Mouse (Mus musculus): ENCODE results near the gene Enpp3.

Gene Enpp3

DNA sequence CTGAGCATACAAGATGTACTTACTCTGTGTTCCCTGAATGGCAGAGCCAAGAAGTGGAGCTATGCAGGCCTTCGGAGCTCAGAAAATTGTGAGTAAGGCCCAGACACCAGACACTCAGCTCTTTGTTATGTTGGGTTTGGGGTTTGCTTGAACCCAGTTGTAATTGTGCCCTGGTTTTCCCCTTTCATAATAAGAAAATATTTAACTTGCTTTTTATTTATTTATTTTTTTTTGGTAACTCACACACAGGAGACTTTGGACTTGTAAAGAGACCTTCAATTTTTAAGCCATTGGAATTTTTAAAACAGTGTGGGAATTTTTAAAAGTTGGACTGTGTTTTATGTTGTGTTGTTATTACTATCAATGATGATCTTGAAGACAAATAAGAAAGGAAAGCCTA, at the start of gene Enpp3:
TSS of gene Enpp3 (minus strand) at position 148 of the 400 bp plus-strand sequence.
- DNase-seq (ENCODE audit: low spot score), result no peak

DNA sequence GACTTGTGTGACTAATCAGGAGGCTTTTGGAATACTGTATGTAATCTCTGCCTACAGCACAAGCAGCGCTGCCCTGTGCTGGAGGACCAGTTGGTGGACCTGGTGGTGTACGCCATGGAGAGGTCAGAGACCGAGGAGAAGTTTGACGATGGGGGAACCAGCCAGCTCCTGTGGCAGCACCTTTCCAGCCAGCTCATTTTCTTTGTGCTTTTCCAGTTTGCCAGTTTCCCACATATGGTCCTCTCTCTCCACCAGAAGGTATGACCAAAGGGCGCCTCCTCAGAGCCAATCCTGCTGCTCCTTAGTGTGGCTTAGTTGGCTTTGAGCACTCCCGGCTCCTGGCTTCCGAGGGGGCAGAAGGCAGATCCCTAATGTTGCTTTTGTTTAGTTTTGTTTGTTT, 45.7 kb upstream of the Enpp3 start:
- DNase-seq (ENCODE audit: low spot score), result no peak

DNA sequence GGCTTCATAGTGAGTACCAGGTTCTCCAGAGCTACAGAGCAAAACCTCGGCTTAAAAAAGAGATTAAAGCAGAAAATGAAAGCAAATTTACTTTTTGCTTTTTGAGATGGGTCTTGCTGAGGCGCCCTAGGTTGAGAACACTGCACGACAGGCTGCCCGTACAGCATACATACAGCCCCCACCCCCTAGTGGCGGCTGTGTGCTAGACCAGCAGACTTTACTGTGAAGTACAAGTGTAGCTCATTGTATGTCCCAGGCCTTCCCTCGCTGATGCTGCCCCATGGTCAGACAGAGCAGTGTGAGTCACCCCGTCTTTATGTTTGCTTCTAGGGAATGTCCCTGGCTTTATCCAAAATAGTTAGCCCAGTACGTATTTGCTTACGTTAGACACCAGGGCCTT, 43.4 kb upstream of the Enpp3 start:
- peak; percentile 18 for DNase-seq (ENCODE audit: low spot score)

DNA sequence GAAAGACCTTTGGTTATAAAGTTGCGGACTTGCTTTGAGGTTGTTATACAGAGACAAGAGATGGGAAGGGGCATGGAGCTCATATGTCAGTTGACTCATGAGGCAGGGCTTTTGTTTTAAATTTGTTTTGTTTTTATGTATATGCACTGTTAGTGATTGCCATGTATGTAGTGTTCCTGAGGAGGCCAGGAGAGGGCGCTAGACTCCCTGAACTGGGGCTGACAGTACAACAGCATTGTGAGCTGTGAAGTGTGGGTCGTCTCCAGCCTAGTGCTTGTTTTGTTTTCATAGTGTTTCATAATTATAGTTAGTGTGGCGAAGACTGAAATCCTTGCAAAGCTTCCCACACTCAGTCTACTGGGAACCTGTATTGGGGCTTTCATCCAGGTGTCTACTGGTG, 31.0 kb upstream of the Enpp3 start:
- DNase-seq (ENCODE audit: low spot score), result no peak

DNA sequence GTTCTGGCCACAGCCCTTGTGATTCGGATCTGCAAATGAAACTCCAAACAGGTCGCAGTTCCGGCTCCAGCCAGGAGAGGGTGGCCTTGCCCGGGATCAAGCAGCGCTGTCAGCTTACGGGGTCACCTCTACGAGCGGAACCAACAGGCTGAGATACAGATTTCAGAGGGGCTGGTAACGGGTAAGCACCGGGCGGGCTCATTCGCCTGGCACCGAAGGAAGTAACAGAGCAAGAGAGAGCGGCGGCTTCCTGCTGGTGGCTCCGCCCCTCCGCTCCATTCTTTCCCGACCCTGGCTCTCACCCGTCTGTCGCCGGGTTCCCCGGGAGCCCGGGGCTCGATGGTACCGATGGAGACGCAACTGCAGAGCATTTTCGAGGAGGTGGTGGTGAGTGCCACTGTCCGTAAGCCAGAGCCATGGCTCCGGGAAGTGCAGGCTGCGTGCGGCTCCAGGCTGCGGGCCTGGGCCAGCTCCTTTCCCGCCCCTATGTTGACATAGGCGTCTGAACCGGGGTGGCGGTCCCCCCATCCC, 27.2 kb upstream of the Enpp3 start, which contains the start of gene Med23:
TSS of gene Med23 (plus strand) at position 227 of the 531 bp plus-strand sequence.
- DNase-seq (ENCODE audit: low spot score), result peak; percentile 92

DNA sequence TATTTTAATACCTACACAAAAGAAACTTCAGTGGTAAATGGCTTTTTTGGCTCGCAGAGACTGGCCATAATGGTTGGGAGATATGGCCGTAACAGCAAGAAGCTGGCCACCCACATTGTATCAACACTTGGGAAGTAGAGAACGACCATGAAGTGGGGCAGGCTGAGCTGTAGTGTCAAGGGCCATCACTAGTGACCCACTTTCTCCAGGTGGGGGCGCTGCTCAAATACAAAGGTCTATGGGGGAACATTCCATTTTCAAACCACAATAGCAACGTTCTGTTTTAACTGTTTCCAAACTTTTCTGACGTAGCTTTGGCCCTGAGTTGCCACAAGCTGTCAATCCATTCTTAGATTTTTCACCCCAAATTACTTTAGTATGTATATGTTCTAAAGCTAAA, 21.8 kb upstream of the Enpp3 start:
- DNase-seq (ENCODE audit: low spot score), result no peak

DNA sequence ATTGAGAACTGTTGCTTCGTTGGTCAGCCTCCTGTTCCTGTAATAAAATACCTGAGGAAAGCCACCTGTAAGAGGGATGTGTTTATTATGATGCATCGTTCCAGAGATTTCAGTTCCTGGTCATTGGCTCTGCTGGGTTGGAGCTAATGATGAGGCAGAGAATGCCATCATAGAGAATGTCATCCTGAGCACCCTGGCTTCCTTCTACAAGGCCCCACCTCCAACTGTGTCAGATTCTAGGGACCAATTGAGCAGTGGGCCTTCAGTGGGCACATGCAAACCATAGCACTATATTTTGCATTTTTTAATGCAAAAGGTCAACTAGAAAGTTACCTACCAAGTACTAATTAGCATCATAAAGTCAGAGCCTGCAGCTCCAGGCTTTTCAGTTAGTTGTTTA, 20.5 kb upstream of the Enpp3 start:
- no peak for DNase-seq (ENCODE audit: low spot score)

DNA sequence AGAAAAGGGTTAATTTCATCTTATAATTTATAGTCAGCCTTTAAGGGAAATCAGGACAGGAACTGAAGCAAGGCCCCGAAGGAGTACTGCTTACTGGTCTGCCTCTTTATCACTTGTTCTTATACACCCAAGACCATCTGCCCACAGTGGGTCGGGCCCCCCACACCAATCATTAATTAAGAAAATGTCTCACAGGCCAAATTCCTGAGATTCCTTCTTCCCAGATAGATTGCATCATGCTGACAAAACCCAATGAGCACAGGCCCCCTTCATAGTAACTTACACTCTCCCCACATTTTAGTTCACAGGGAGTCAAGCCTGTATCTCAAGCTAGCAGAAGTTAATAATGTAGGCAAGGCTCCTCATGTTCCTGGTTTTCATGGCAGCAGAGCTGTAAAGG, 625 bp downstream of the Enpp3 start:
- DNase-seq (ENCODE audit: low spot score), result no peak

DNA sequence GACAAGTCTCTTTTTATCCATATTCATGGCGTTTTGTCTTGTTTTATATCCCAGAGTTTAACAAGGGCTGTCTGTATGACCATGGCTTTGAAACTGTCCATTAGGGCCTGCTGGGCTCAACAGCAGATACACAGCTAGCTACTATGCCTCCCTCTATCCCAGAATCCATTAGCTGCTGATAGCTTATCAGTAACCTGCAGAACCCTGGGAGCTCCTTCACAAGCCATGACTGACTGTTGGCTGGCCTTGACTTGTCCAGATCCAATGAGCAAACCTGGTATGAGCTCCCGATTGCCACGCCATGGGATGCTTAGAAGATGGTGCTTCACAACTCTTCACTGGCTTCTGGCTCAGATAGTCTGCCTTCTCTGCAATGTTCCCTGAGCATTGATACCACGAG, 1.8 kb downstream of the Enpp3 start:
- DNase-seq (ENCODE audit: low spot score), result no peak

DNA sequence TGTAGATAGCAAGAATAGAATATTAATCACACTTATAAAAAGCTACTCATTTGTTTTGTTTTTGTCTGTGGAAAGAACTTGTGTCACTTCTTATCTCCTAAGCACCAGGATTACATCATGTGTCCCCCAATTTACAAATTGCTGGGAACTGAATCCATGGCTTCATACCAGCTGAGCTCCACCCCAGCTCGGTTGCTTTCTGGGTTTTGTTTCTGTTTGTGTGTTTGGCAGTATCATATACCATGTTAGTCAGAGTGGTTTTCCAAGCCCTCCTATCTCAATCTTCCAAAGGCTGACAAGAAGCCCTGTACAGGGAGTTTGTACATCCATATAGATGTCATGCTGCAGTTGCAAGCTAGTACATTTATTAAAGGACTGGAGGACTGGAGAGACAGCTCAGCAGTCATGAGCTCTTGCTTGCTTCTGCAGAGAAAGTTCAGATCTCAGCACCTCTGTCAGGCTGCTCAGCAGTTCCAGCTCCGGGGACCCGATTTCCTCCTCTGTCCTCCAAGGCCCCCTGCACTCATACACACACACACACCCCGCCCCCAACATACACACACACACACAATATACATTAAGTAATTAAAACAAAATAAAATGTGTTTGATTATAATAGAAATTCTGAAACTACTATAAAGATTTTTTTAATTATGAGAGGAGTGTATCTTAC, 6.1 kb downstream of the Enpp3 start:
- DNase-seq (ENCODE audit: low spot score), result no peak

DNA sequence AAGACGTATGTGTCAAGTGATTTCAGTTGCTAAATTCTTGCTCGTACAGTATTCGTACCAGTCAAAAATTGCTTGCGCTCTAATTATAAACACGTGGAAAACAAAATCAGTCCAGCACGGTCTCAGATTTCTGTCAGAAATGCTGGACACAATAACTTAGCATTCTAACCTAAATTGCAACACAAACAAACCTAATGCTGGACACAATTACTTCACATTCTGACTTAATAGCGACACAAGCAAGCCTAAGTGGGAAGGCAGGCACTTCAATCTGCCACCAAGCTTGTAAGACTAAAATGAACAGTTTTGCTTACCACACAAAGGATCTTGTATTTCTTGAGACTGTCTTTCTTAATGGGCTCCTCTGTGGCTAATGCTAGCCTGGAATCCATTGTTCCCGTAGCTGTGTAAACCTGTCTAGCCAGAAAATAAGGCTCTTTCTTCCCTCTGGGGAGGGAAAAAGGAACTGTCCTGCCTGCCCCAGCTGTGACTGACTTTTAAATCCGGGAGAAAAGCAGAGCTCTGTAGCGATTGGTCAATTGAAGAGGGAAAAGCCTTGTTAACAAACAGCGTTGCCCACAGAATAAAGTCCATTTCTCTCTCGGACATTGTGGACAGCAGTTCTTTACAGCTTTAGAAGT, 6.8 kb downstream of the Enpp3 start:
- DNase-seq (ENCODE audit: low spot score), result no peak

DNA sequence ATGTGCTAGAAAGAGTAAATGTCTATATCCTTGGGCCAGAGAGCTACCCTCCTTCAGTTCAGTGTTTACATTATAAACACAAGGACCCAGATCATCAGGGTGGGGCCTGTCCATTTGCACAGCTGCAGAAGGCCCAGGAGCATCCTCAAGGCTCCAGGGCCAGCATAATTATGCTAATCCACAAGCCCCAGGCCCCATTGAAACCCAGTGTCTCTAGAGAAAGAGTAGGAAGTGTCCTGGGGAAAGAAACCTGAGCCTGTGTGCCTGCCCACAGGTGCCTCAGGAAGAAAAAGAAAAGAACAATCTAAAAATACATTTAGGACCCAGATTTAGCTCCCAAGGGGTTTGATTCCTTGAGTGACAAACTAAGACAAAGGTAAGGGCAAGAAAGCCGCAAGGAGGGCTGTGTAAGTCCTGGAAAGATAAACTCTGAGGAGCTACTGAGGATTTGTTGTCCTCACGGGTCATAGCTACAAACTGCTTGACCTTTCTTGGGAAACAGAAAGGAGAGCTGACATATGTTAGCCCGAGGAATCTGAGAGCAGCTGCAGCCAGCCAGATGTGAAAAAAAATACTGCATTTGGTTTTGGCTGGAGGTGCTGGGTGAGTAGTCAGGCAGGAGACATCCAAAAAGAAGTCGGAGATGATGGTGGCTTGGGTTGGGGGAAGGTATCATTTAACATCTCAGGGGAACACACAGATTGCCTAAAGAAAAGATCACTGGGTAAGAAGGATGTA, 7.8 kb downstream of the Enpp3 start:
- DNase-seq (ENCODE audit: low spot score), result no peak

DNA sequence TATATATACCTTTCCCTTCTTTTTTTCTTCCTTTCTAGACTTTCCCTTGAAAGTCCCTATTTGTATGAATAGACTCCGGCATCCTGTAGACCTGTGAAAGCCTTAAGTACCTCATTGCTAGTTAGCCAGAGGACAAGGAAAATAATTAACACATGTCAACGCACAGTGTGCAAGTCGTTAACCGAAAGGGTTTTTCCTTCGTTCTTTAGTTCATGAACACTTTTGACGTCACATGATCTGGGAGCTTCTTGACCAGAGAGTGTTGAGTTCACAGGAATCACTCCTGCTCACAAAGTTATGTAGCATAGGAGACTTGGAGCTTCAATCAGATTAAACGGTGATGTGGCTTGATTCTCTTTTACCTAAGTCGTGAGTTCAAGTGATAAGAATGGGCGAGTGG, 10.3 kb downstream of the Enpp3 start:
- DNase-seq (ENCODE audit: low spot score), result no peak

DNA sequence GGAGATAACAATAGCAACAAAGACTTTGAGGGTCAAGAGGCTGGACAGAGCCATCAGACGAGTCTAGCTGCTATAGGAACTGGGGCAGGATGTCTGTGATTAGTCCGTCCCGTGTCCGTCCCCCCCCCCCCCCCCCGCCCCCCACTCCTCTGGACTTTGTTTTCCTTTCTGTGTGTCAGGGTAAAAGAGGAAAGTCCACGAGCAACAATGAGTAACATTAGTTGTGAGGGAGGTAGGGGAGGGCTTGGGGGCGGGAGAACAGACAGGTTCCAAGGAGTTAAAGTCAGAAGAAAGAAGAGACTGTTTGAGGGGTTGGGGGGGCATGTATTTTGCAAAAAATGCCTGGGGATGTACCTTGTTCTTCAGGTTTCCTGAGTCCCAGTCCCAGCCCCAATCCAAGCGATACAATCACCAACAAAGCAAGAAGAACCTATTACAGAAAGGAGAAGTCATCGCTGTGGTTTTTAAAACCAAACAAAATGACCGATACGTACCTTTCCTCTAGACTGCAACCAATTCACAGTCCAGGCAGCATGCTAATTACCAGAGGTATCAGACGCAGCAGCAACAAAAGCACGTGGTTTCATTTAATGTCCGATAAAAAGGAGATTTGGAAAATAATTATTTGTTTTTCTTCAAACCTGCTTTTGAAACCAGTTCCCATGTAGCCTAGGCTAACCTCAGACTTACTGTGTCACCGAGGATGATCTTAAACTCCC, 11.1 kb downstream of the Enpp3 start:
- no peak for DNase-seq (ENCODE audit: low spot score)

DNA sequence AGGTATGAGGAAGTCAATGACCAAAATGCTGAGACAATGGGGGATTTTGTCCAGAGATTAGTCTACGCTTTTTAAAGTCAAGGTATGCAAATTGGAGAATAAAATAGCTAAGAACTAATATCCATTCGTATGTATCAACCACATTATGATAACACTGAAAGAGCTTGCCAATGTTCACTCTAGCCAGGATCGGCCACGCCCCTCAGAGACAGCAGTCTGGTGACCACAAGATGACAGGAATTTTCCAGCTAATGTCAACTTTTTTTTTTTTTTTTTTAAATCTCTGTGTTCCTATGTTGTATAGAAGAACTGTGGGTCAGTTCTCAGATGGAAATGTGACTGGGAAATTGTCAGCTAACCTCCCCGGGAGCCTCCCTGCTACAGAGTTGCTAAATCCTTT, 12.2 kb downstream of the Enpp3 start:
- DNase-seq (ENCODE audit: low spot score), result no peak

DNA sequence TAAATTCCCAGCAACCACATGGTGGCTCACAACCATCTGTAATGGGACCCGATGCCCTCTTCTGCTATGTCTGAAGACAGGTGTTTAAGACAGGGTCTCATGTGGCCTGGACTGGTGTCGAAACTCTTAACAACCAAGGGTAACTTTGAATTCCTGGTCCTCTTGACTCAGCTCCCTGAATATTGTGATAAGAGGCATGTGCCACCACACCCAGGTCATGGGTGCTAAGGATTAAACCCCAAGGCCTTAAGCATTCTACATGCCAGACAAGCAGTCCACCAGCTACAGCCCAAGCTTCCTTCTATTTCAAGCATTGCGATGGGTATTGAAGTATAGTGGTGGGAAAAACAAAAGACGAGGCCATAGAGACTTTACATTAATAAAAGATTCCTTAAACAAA, 14.5 kb downstream of the Enpp3 start:
- DNase-seq (ENCODE audit: low spot score), result no peak

DNA sequence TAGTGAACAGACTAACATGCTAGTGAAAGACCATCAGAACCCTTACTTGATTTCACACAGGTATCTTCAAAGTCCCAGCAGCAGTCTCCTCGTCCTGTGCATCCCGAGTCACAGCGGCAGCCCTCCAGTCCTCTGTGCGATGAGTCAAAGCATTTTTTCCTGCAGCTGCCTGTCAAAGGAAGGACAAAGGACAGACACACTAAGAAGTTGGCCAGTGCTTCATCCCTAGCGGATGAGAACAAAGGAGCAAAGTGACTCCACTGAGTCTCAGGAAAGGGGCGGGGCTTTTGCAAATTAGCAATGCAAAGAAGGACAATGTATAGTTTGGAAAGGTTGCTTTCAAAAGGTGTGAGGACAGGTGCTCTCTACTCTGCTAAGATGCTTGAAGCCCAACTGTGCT, 16.5 kb downstream of the Enpp3 start:
- no peak for DNase-seq (ENCODE audit: low spot score)

DNA sequence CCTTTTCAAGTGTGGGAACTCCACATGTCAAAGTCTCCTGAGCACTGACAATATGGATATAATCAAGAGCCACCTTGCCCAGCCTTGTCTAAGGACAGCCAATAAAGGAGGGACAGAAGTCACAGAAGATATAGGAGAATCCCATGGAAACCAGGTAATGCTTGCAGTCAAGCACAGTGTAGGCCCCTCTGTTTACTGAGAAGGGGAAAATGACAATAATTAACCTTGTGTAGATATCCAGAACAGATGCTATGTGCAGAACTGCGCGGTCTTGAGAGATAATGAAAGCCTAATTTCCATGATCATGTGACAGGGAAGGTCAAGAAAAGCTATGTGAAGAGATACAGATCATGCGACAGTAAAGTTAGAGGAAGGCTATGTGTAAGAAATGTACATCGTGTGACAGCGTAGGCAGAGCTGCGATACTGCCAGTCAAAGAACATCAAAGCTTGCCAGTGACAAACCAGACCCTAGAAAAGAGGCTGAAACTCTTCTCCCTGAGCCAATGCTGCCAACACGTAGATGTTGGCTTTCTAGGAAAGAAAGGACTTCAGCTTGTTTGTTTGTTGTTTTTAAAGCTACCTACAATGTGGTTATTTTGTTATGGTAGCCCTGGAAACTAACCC, 17.1 kb downstream of the Enpp3 start:
- DNase-seq (ENCODE audit: low spot score), result no peak

DNA sequence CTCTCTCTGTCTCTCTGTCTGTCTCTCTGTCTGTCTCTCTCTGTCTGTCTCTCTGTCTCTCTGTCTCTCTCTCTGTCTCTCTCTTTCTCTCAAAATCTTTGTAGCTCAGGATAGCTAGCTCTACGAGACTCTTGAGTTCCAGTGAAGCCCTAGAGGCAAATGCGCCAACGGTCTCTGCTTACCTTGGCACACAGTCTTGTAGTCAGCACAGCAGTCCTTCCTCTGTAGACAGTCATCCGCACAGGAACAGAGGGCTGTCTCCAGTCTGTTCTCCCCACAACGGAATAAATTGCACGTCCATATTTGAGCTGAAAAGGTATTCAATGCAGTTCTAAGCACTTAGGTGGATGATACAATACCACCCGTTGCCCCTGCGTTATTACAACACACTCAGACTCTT, 18.0 kb downstream of the Enpp3 start:
- DNase-seq (ENCODE audit: low spot score), result no peak

DNA sequence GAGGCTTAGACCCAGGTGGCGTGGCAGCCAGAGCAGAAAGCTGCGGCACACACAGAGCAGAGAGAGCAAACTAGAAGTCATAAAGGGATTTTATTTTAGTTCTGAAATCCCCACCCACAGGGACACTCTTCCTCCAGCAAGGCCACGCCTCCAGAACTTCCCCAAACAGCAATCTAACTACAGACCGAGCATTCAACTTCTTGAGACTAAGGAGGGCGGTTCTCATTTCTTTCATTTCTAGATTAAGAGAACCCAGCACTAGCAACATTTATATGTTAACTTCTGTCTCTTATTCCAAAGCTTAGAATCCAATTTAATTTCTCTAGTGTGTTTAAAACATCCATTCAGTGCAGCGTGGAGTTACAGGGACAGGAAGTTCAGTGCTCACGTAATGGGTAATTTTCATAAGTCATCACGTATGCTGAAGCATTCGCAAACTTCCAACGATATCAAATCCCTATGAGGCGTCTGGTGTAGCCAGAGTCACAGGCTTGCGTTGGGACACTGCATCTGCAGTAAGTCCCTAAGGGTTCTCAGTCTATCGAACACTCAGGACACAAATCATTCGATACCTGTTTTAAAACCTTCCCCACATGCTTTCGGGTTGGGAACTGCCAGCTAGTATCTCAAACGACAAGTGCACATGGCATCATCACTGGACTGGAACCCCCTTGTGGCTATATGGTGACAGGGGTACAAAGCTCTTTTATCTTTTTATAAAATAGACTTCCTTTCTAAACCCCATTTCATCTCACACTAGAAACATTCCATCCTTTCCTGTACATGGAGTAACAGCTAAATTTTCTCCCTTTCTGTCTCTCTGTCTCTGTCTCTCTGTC, 18.7 kb downstream of the Enpp3 start:
- no peak for DNase-seq (ENCODE audit: low spot score)

DNA sequence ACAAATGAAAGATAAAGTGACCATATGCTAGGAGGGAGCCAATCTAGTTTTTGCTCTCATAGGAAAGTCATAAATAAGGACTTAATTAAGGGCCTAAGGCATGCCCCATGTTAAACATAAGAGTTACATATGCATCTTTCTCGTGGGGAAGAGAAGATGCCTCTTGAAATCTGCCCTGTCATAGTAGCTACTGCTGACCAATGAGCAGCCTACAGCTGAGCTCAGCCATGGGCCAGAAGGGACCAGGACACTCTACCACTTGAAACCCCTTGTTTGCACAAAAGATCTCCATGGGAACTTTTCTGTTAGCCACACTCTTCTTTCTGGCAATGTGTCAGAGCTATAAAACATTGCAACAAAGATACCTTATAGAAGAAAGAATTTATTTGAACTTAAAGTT, 19.4 kb downstream of the Enpp3 start:
- DNase-seq (ENCODE audit: low spot score), result no peak
